Mouse (Mus musculus) kidney, embryonic 16.5 days (tissue): ENCODE measurements around the gene Capn13. TPM values are rescaled to one million over a fixed set of nuclear protein-coding genes. Genes with fewer than 3 reads are reported as not detected.

ENCODE experiments used
- ATAC-seq: fragments of 200-750 bp; cut with Nextera tagmentation; 2 replicates; pipeline ENCODE4 v1.8.0; 2017; ENCODE audit warnings: moderate TSS enrichment; ENCODE audit not compliant: low FRiP score, low TSS enrichment
- H3K27ac ChIP-seq: fragments of 300-500 bp; sonication (generic); 2 replicates; pipeline ENCODE4 v1.5.1; 2014; ENCODE audit warnings: low read length
- H3K27me3 ChIP-seq: fragments of 300-500 bp; sonication (generic); 2 replicates; pipeline ENCODE4 v1.6.1; 2014; ENCODE audit warnings: low read length, control low read depth, mixed read lengths; ENCODE audit not compliant: insufficient read depth
- H3K36me3 ChIP-seq: fragments of 300-500 bp; sonication (generic); 2 replicates; pipeline ENCODE4 v1.6.1; 2014; ENCODE audit warnings: low read length, control low read depth, mixed read lengths; ENCODE audit not compliant: insufficient read depth
- H3K4me1 ChIP-seq: fragments of 300-500 bp; sonication (generic); 2 replicates; pipeline ENCODE4 v1.6.1; 2014; ENCODE audit warnings: low read length, control low read depth, mixed read lengths; ENCODE audit not compliant: insufficient read depth
- H3K4me2 ChIP-seq: fragments of 300-500 bp; sonication (generic); replicated peaks from 2 replicates; pipeline ENCODE4 v1.6.1; 2014; ENCODE audit warnings: low read depth, low read length
- H3K4me3 ChIP-seq: fragments of 300-500 bp; sonication (generic); 2 replicates; pipeline ENCODE4 v1.5.1; 2014; ENCODE audit warnings: mild to moderate bottlenecking, low read length
- H3K9ac ChIP-seq: fragments of 300-500 bp; sonication (generic); replicated peaks from 2 replicates; pipeline ENCODE4 v1.6.1; 2014; ENCODE audit warnings: low read length
- H3K9me3 ChIP-seq: fragments of 300-500 bp; sonication (generic); 2 replicates; pipeline ENCODE4 v1.6.1; 2016; ENCODE audit warnings: low read length, control low read depth
- WGBS: fragments of 180-500 bp; shearing (Covaris S2); extraction: QIAGEN DNeasy Blood & Tissue Kit; methylation state at CpG from one replicate; pipeline ENCODE4 v1.1.7; 2014; 5-methylcytosine and 5-hydroxymethylcytosine counted together
- polyA plus RNA-seq: library from polyadenylated mRNA; unstranded; fragments of >200 nt; fragmentation: Nextera tagmentation; extraction: Ambion mirVana; gene quantifications from 2 replicates; pipeline ENCODE4 v1.2.1, GENCODE M21; 2015

Gene Capn13
- polyA plus RNA-seq, 1 experiment from 2014 or later: 0.21 TPM

DNA sequence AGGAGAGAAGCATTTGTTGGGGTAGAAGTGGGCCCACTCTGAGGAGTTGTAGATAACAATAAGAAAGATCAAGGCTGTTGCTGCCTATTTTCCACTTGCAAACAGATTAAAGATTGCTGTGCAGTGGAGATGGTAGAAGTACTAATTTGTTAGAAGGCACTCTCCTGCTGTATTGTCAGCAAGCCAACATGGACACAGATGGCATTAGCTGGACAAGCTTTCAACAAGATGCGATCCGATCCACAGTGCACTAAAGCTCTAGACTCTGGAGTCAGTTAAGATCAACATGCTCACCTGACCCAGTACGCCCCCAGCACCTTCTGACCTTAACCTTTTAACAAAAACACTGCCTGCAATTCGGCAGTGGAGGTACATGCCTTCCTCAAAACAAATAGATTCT, 92.0 kb downstream of the Capn13 start:
- no peaks in the 10 kb centered on the region for H3K9me3 ChIP-seq
- H3K36me3 ChIP-seq: no peaks in the 10 kb centered on the region
- 76% methylated on average over 4 of the region's 4 CpGs for WGBS
- H3K9ac ChIP-seq: no peak overlapping the region
- H3K4me1 ChIP-seq: 0 out of 2 replicates have a peak, but pooled peaks cover 4% of the 10 kb centered on the region
- no peak overlapping the region for H3K4me3 ChIP-seq
- H3K27me3 ChIP-seq: peaks cover 13% of the 10 kb centered on the region; the same call in 1 of the 2 replicates
- no peak overlapping the region for H3K27ac ChIP-seq
- no peak overlapping the region for H3K4me2 ChIP-seq
- no peak for ATAC-seq

GRCm38 (mm10) chr17:73306626-73307025, 94.0 kb downstream of the Capn13 start:
- Histone ChIP-seq H3K36me3 (no peaks in the 10 kb centered on the region), H3K4me3 (no peak overlapping the region), H3K9me3 (no peaks in the 10 kb centered on the region), H3K4me2 (no peak overlapping the region), H3K9ac (no peak overlapping the region), H3K4me1 (0 out of 2 replicates have a peak, but pooled peaks cover 9% of the 10 kb centered on the region), H3K27me3 (peaks cover 15% of the 10 kb centered on the region; the same call in 1 of the 2 replicates), H3K27ac (no peak overlapping the region)
- no peak for ATAC-seq
- 37% methylated on average over 7 of the region's 7 CpGs for WGBS

DNA sequence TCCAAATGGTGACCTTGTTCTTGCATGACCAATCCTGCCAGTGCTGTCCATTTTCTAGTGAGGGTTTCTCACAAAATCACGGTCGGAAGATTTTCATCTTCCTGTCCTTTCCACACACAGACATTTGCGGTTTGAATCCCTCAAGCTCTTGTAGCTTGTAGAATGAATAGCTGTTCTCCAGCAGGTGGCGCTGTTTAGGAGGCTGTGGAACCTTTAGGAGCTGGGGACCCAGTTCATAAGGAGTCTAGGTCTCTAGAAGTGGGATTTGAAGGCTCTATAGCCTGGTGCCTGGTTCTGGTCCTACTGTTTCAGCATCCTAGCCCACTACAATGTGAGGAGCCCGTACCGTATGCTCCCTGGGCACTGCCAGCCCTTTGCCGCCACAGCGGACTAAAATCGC, 95.0 kb downstream of the Capn13 start:
- Histone ChIP-seq H3K27ac (no peak overlapping the region), H3K4me2 (no peak overlapping the region), H3K4me3 (no peak overlapping the region), H3K27me3 (peaks cover 15% of the 10 kb centered on the region; the same call in 1 of the 2 replicates), H3K36me3 (no peaks in the 10 kb centered on the region), H3K9ac (no peak overlapping the region), H3K4me1 (0 out of 2 replicates have a peak, but pooled peaks cover 10% of the 10 kb centered on the region), H3K9me3 (no peaks in the 10 kb centered on the region)
- WGBS: 59% methylated on average over 9 of the region's 9 CpGs
- no peak for ATAC-seq

GRCm38 (mm10) chr17:73304086-73304812, 96.4 kb downstream of the Capn13 start:
- H3K9ac ChIP-seq: no peak overlapping the region
- no peaks in the 10 kb centered on the region for H3K36me3 ChIP-seq
- H3K4me3 ChIP-seq: no peak overlapping the region
- H3K9me3 ChIP-seq: no peaks in the 10 kb centered on the region
- 56% methylated on average over 19 of the region's 19 CpGs for WGBS
- no peak for ATAC-seq
- no peak overlapping the region for H3K4me2 ChIP-seq
- H3K27me3 ChIP-seq: peaks cover 15% of the 10 kb centered on the region; the same call in 1 of the 2 replicates
- no peak overlapping the region for H3K27ac ChIP-seq
- H3K4me1 ChIP-seq: 0 out of 2 replicates have a peak, but pooled peaks cover 10% of the 10 kb centered on the region

GRCm38 (mm10) chr17:73303676-73304075, 97.0 kb downstream of the Capn13 start:
- Histone ChIP-seq H3K27ac (no peak overlapping the region), H3K4me1 (0 out of 2 replicates have a peak, but pooled peaks cover 10% of the 10 kb centered on the region), H3K27me3 (peaks cover 15% of the 10 kb centered on the region; the same call in 1 of the 2 replicates), H3K36me3 (no peaks in the 10 kb centered on the region), H3K4me2 (no peak overlapping the region), H3K9me3 (no peaks in the 10 kb centered on the region), H3K9ac (no peak overlapping the region), H3K4me3 (no peak overlapping the region)
- ATAC-seq: no peak
- WGBS: 68% methylated on average over 13 of the region's 13 CpGs

GRCm38 (mm10) chr17:73303217-73303616, 97.4 kb downstream of the Capn13 start:
- peak; percentile 36; the same call in 1 of the 2 replicates for ATAC-seq
- Histone ChIP-seq H3K27me3 (peaks cover 15% of the 10 kb centered on the region; the same call in 1 of the 2 replicates), H3K4me2 (no peak overlapping the region), H3K9ac (no peak overlapping the region), H3K9me3 (no peaks in the 10 kb centered on the region), H3K4me1 (0 out of 2 replicates have a peak, but pooled peaks cover 10% of the 10 kb centered on the region), H3K27ac (no peak overlapping the region), H3K36me3 (no peaks in the 10 kb centered on the region), H3K4me3 (no peak overlapping the region)
- 17% methylated on average over 5 of the region's 5 CpGs for WGBS

- H3K9me3 ChIP-seq: no peaks in the 10 kb centered on the region
- no peaks in the 10 kb centered on the region for H3K36me3 ChIP-seq
- H3K4me1 ChIP-seq: 0 out of 2 replicates have a peak, but pooled peaks cover 10% of the 10 kb centered on the region
- no peak overlapping the region for H3K4me3 ChIP-seq
- peaks cover 15% of the 10 kb centered on the region; the same call in 1 of the 2 replicates for H3K27me3 ChIP-seq
- ATAC-seq: peak; percentile 49
- H3K4me2 ChIP-seq: no peak overlapping the region
- H3K27ac ChIP-seq: no peak overlapping the region
- H3K9ac ChIP-seq: no peak overlapping the region
- WGBS: 4% methylated on average over 10 of the region's 10 CpGs
Measured at GRCm38 (mm10) chr17:73302104-73302503, 98.6 kb downstream of the Capn13 start.

- 0 out of 2 replicates have a peak, but pooled peaks cover 7% of the 10 kb centered on the region for H3K4me1 ChIP-seq
- H3K9me3 ChIP-seq: no peaks in the 10 kb centered on the region
- H3K9ac ChIP-seq: no peak overlapping the region
- H3K4me2 ChIP-seq: no peak overlapping the region
- no peaks in the 10 kb centered on the region for H3K36me3 ChIP-seq
- peaks cover 15% of the 10 kb centered on the region; the same call in 1 of the 2 replicates for H3K27me3 ChIP-seq
- no peak overlapping the region for H3K4me3 ChIP-seq
- ATAC-seq: peak; percentile 8; the same call in 1 of the 2 replicates
- WGBS: 30% methylated on average over 15 of the region's 15 CpGs
- H3K27ac ChIP-seq: no peak overlapping the region
Measured at GRCm38 (mm10) chr17:73301258-73302050, 99.2 kb downstream of the Capn13 start.

GRCm38 (mm10) chr17:73300147-73300880, 100.4 kb downstream of the Capn13 start:
- 53% methylated on average over 7 of the region's 7 CpGs for WGBS
- no peak overlapping the region for H3K27ac ChIP-seq
- ATAC-seq: no peak
- H3K4me3 ChIP-seq: no peak overlapping the region
- no peaks in the 10 kb centered on the region for H3K9me3 ChIP-seq
- no peaks in the 10 kb centered on the region for H3K36me3 ChIP-seq
- no peak overlapping the region for H3K4me2 ChIP-seq
- no peak overlapping the region for H3K9ac ChIP-seq
- peaks cover 14% of the 10 kb centered on the region; the same call in 1 of the 2 replicates for H3K27me3 ChIP-seq
- H3K4me1 ChIP-seq: 0 out of 2 replicates have a peak, but pooled peaks cover 6% of the 10 kb centered on the region
